Mouse (Mus musculus): ENCODE results near the gene Mapk3. TPM values are rescaled to one million over a fixed set of nuclear protein-coding genes. Genes with fewer than 3 reads are reported as not detected.

Mapk3 gene
- 130 and 131 TPM in 2 replicates for polyA plus RNA-seq (2012; rRNA removed)

DNA sequence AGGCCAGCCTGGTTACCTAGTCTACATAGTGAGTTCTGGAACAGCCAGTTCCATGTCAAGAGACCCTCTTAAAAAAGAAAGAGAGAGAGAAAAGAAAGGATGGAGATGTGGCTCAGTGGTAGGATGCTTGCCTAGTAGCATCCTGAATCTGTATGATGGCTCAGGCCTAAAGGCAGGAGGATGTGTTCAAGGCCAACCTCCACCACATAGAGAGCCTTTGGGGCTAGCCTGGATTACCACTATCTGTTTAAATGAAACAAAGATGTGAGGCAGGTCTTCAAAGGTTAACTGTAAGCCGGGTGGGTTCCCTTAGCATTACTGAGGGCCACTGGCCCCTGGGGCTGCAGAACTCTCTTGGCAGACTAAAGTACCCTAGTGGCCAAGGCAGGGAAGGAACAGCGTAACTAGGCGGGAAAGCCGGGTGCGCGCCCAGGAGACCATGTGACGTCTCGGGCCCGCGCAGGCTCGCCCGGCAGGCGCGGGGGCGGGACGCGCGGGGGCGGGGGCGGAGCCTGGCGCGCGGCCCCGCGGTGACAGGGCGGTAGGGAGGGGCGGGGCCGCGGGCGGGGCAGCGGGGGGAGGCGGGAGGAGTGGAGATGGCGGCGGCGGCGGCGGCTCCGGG lies at the start of gene Mapk3:
Gene Mapk3 (plus strand): TSS at position 552 of the 622 bp plus-strand sequence.
- peak within 1 kb of the TSS; percentile 23; the same call in 1 of the 2 replicates for H3K27ac ChIP-seq (ENCODE audit: control insufficient read depth, insufficient read depth, low read length)
- peak within 1 kb of the TSS; percentile 94 for H3K4me3 ChIP-seq (ENCODE audit: control insufficient read depth, insufficient read depth, low read length)
- 2% methylated on average over 25 of the region's 38 CpGs for WGBS
- TF ChIP-seq POLR2A (IDR thresholded peaks at IDR 0.05; ENCODE audit: control insufficient read depth, extremely low read depth, insufficient read depth, low read length, poor library complexity), result no peak
- TF ChIP-seq CTCF (IDR thresholded peaks at IDR 0.05; ENCODE audit: borderline replicate concordance, control insufficient read depth, extremely low read depth, insufficient read depth, low read length, poor library complexity), result peak; percentile 82; the same call in 1 of the 2 replicates
- H3K4me1 ChIP-seq (replicated peaks; ENCODE audit: control insufficient read depth, insufficient read depth, low read length), result peaks cover 16% of the 10 kb centered on the region
- DNase-seq, result peak; percentile 90
- no peaks in the 10 kb centered on the region for H3K36me3 ChIP-seq (ENCODE audit: control insufficient read depth, insufficient read depth, low read length)
- H3K27me3 ChIP-seq (ENCODE audit: control insufficient read depth, insufficient read depth, low read length), result no peaks in the 10 kb centered on the region

DNA sequence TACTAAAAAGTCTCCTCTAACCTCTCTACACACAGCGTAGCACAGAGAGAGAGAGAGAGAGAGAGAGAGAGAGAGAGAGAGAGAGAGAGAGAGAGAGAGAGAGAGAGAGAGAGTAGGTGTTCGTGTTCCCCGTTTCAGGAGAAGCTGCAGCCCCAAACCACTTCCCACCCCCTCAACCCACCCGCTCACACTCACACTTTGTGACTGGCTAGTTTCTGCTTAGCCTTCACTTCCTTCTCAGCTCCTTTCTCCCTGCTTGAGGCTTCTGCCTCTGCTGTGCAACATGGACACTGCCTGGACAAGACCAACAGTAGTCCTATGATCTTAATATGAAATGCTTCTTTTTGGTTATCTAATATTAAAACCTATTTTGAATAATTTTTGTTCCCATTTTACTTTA lies 49.1 kb upstream of the Mapk3 start:
- peak overlapping the region; percentile 61; the same call in 1 of the 2 replicates for H3K27ac ChIP-seq (ENCODE audit: control insufficient read depth, insufficient read depth, low read length)
- no peak for TF ChIP-seq CTCF (IDR thresholded peaks at IDR 0.05; ENCODE audit: borderline replicate concordance, control insufficient read depth, extremely low read depth, insufficient read depth, low read length, poor library complexity)
- TF ChIP-seq POLR2A (IDR thresholded peaks at IDR 0.05; ENCODE audit: control insufficient read depth, extremely low read depth, insufficient read depth, low read length, poor library complexity), result no peak
- no peak overlapping the region for H3K4me3 ChIP-seq (ENCODE audit: control insufficient read depth, insufficient read depth, low read length)
- H3K27me3 ChIP-seq (ENCODE audit: control insufficient read depth, insufficient read depth, low read length), result no peaks in the 10 kb centered on the region
- peak; percentile 35 for DNase-seq
- WGBS, result 7% methylated on average over 4 of the region's 4 CpGs
- no peaks in the 10 kb centered on the region for H3K36me3 ChIP-seq (ENCODE audit: control insufficient read depth, insufficient read depth, low read length)
- H3K4me1 ChIP-seq (replicated peaks; ENCODE audit: control insufficient read depth, insufficient read depth, low read length), result peaks cover 45% of the 10 kb centered on the region

DNA sequence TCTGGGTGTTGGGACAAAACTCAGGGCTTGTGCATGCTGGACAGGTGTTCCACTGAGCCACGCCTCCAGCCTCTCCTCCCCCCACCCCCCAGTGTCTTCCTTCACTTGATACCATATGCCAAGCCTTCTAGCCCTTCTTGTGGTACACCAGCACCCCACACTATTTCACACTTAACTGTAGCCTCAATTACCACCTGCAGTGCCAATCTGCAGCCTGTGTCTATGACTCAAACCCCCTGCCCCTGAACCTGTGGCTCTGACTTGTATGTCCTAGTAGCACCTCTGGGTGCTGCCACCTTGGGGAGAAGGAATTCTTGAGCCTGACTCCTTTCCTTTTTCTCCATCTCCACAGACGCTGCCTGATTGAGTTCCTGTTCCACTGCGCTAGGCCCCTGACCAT lies 47.5 kb upstream of the Mapk3 start:
- DNase-seq, result peak; percentile 52
- TF ChIP-seq CTCF (IDR thresholded peaks at IDR 0.05; ENCODE audit: borderline replicate concordance, control insufficient read depth, extremely low read depth, insufficient read depth, low read length, poor library complexity) (no peak), POLR2A (IDR thresholded peaks at IDR 0.05; ENCODE audit: control insufficient read depth, extremely low read depth, insufficient read depth, low read length, poor library complexity) (no peak)
- H3K4me1 ChIP-seq (replicated peaks; ENCODE audit: control insufficient read depth, insufficient read depth, low read length), result peaks cover 33% of the 10 kb centered on the region
- 54% methylated on average over 3 of the region's 3 CpGs for WGBS
- H3K27me3 ChIP-seq (ENCODE audit: control insufficient read depth, insufficient read depth, low read length), result no peaks in the 10 kb centered on the region
- no peaks in the 10 kb centered on the region for H3K36me3 ChIP-seq (ENCODE audit: control insufficient read depth, insufficient read depth, low read length)
- peak overlapping the region; percentile 73 for H3K27ac ChIP-seq (ENCODE audit: control insufficient read depth, insufficient read depth, low read length)
- H3K4me3 ChIP-seq (ENCODE audit: control insufficient read depth, insufficient read depth, low read length), result no peak overlapping the region

DNA sequence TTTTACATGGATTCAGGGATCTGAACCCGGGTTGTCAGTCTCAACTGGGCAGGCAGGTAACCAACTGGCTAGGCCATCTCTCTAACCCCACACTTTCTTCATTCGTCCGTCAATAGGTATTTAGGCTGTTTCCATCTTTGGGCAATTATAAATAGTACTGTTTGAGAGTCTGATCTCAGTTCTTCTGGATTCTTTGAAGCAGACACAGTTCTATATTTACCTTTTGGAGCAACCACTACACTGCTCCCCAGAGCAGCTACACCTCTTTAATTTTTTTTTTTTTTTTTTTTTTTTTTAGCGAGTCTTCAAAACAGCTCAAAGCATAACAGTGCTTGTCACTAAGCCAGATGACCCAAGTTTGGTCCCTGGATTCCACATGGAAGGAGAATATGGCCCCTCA lies 43.7 kb upstream of the Mapk3 start:
- peaks cover 17% of the 10 kb centered on the region for H3K4me1 ChIP-seq (replicated peaks; ENCODE audit: control insufficient read depth, insufficient read depth, low read length)
- TF ChIP-seq CTCF (IDR thresholded peaks at IDR 0.05; ENCODE audit: borderline replicate concordance, control insufficient read depth, extremely low read depth, insufficient read depth, low read length, poor library complexity) (no peak), POLR2A (IDR thresholded peaks at IDR 0.05; ENCODE audit: control insufficient read depth, extremely low read depth, insufficient read depth, low read length, poor library complexity) (no peak)
- 92% methylated on average over 4 of the region's 4 CpGs for WGBS
- H3K27me3 ChIP-seq (ENCODE audit: control insufficient read depth, insufficient read depth, low read length), result no peaks in the 10 kb centered on the region
- no peaks in the 10 kb centered on the region for H3K36me3 ChIP-seq (ENCODE audit: control insufficient read depth, insufficient read depth, low read length)
- DNase-seq, result no peak
- H3K27ac ChIP-seq (ENCODE audit: control insufficient read depth, insufficient read depth, low read length), result no peak overlapping the region
- no peak overlapping the region for H3K4me3 ChIP-seq (ENCODE audit: control insufficient read depth, insufficient read depth, low read length)

DNA sequence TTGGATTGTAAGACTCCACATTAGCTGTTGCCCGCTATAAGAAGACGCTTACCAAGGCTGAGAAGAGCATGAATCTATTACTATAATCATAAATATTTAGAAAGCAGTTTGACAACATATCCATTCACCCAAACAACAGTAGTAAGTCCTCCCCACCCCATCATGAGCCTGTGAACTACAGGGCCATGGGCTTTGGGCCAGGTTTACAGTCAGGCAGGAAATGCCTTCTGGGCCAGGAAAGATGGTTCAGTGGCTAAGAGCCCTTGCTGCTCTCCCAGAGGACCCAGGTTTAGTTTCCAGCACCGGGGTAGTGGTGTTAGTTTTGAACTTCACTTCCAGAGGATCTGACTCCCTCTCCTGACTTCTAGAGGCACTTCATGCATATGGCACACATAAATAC lies 41.8 kb upstream of the Mapk3 start:
- Histone ChIP-seq H3K4me3 (ENCODE audit: control insufficient read depth, insufficient read depth, low read length) (no peak overlapping the region), H3K4me1 (replicated peaks; ENCODE audit: control insufficient read depth, insufficient read depth, low read length) (peaks cover 7% of the 10 kb centered on the region), H3K27me3 (ENCODE audit: control insufficient read depth, insufficient read depth, low read length) (no peaks in the 10 kb centered on the region), H3K27ac (ENCODE audit: control insufficient read depth, insufficient read depth, low read length) (no peak overlapping the region), H3K36me3 (ENCODE audit: control insufficient read depth, insufficient read depth, low read length) (no peaks in the 10 kb centered on the region)
- TF ChIP-seq CTCF (IDR thresholded peaks at IDR 0.05; ENCODE audit: borderline replicate concordance, control insufficient read depth, extremely low read depth, insufficient read depth, low read length, poor library complexity) (no peak), POLR2A (IDR thresholded peaks at IDR 0.05; ENCODE audit: control insufficient read depth, extremely low read depth, insufficient read depth, low read length, poor library complexity) (no peak)
- DNase-seq, result no peak
- 93% methylated on average over 3 of the region's 3 CpGs for WGBS

DNA sequence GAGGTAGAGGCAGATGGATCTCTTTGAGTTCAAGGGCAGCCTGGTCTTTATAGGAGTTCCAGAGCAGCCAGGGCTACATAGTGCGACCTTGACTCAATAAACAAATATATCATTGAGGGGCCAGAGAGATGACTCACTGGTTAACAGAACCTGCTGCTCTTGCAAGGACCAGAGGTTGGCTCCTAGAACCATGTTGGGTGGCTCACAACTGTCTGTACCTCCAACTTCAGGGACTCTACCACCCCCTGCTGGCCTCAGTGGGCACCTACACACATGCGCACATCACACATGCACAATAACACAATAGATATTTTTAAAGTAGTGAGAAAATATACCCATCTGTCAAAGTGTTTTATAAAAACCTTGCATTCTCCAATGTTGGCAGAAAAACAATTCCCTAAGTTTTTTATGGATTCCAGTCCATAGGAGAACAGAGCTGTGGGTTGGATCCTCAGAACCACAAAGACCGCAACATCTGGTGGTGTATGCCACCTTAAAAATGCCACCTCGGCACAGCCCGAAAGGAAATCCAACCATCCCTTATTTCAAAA lies 40.5 kb upstream of the Mapk3 start:
- WGBS, result 98% methylated on average over 5 of the region's 5 CpGs
- Histone ChIP-seq H3K27ac (ENCODE audit: control insufficient read depth, insufficient read depth, low read length) (no peak overlapping the region), H3K27me3 (ENCODE audit: control insufficient read depth, insufficient read depth, low read length) (no peaks in the 10 kb centered on the region), H3K4me1 (replicated peaks; ENCODE audit: control insufficient read depth, insufficient read depth, low read length) (peaks cover 3% of the 10 kb centered on the region), H3K4me3 (ENCODE audit: control insufficient read depth, insufficient read depth, low read length) (no peak overlapping the region), H3K36me3 (ENCODE audit: control insufficient read depth, insufficient read depth, low read length) (no peaks in the 10 kb centered on the region)
- peak; percentile 43 for DNase-seq
- TF ChIP-seq CTCF (IDR thresholded peaks at IDR 0.05; ENCODE audit: borderline replicate concordance, control insufficient read depth, extremely low read depth, insufficient read depth, low read length, poor library complexity) (peak; percentile 24; the same call in 1 of the 2 replicates), POLR2A (IDR thresholded peaks at IDR 0.05; ENCODE audit: control insufficient read depth, extremely low read depth, insufficient read depth, low read length, poor library complexity) (no peak)
